Mouse (Mus musculus) cerebellum, adult 2 months (tissue): Measurements from ENCODE around the gene Jazf1. TPM values are rescaled to one million over a fixed set of nuclear protein-coding genes. Genes with fewer than 3 reads are reported as not detected.

Experiments
- DNase-seq, 2 experiments: peaks; one replicate each; pipeline ENCODE4 v3.0.0; 2021
- H3K27ac ChIP-seq: fragments of 200-500 bp; 2 replicates; pipeline ENCODE4 v1.5.1; 2012; ENCODE audit warnings: low read length, control low read depth, inconsistent platforms; ENCODE audit not compliant: insufficient read depth
- H3K27me3 ChIP-seq: fragments of 200-500 bp; 2 replicates; pipeline ENCODE4 v1.6.1; 2012; ENCODE audit warnings: inconsistent platforms, mild to moderate bottlenecking, low read length, moderate library complexity; ENCODE audit not compliant: control insufficient read depth, insufficient read depth
- H3K4me1 ChIP-seq: fragments of 200-500 bp; 2 replicates; pipeline ENCODE4 v1.6.1; 2011; ENCODE audit warnings: low read length; ENCODE audit not compliant: control insufficient read depth, insufficient read depth
- H3K4me3 ChIP-seq: fragments of 200-500 bp; replicated peaks from 2 replicates; pipeline ENCODE3; 2011; ENCODE audit warnings: mild to moderate bottlenecking, low read depth, low read length, control low read depth; ENCODE audit not compliant: insufficient read depth
- CTCF ChIP-seq: fragments of 200-500 bp; IDR thresholded peaks from 2 replicates; pipeline ENCODE4 v1.5.1; 2011; ENCODE audit warnings: low read depth, mild to moderate bottlenecking, control low read depth, low read length, moderate library complexity, borderline replicate concordance; ENCODE audit not compliant: insufficient read depth
- POLR2A ChIP-seq: fragments of 200-500 bp; IDR thresholded peaks from 2 replicates; pipeline ENCODE4 v1.6.1; 2011; ENCODE audit warnings: low read length, control low read depth, borderline replicate concordance; ENCODE audit not compliant: insufficient read depth
- WGBS: fragments of 180-500 bp; shearing (Covaris S2); methylation state at CpG from one replicate; pipeline ENCODE4 v1.1.7; 2018; 5-methylcytosine and 5-hydroxymethylcytosine counted together
- polyA plus RNA-seq: library from polyadenylated mRNA; depleted of rRNA; stranded (reverse); fragments of >200 nt; gene quantifications from 2 replicates; pipeline ENCODE4 v1.2.3, GENCODE M21; 2012

The Jazf1 gene
- polyA plus RNA-seq, 1 experiment, result 11.4 TPM

DNA sequence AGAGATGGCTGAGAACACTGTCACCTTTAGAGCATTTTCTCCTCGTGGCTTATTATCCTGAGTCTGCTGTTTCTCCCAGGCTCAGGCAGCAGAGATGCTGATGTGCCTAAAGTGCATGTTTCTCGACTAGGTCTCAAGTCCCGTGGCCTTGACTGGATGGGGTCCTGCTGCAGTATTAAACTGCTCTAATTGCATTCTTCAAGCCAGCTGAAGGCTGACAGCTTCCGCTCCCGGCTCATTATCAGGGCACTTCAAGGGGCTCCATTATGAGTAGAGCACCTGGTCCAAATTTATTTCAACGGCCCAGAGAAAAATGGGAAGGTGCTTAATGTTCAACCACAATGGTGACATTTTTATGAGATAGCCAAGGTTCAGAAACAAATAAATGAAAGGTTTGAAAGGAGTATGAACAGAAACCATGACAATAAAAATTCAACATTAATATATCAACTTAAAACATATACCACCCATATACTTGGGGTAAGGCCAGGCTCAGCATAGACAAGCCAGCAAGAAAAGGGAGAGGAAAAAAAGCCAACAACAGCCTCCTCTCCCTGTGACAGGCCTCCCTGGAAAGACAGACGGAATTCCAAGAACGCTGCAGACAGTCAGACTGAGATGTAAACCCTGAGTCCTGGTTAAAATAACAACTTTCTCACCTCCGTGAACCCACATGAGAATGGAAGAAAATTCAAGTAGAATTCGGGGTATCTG, 100.7 kb downstream of the Jazf1 start:
- 87% methylated on average over 10 of the region's 10 CpGs for WGBS
- DNase-seq, result no peak
- H3K27me3 ChIP-seq, result no peaks in the 10 kb centered on the region

DNA sequence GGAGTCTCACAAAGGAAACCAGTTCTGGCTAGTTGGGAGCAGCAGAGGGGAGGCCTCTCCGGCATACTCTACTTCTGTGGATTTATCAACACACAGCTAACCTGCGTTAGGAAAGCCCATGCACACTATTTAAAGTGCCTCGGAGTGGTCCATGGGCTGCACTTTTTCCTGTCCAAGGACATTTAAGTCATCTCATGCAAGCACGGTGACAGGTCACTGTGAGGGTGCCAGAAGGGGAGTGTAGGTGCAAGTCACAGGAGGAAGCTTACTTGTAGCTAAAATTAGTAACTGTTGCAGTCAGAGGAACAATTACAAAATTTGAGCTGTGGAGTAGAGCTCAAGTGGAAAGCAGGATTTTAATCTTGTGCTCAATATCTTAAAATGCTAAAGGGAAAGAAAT, 102.4 kb downstream of the Jazf1 start:
- 48% methylated on average over 4 of the region's 4 CpGs for WGBS
- DNase-seq, result peak in 1 of 2 experiments; percentile 13
- no peaks in the 10 kb centered on the region for H3K27me3 ChIP-seq
- H3K4me1 ChIP-seq, result peaks cover 25% of the 10 kb centered on the region
- no peak overlapping the region for H3K4me3 ChIP-seq
- TF ChIP-seq POLR2A (no peak), CTCF (no peak)
- no peak overlapping the region for H3K27ac ChIP-seq

More for the DNA sequence above, 100.7 kb downstream of the Jazf1 start:
- TF ChIP-seq POLR2A (no peak), CTCF (no peak)
- Histone ChIP-seq H3K4me3 (no peak overlapping the region), H3K4me1 (peaks cover 23% of the 10 kb centered on the region), H3K27ac (no peak overlapping the region)

DNA sequence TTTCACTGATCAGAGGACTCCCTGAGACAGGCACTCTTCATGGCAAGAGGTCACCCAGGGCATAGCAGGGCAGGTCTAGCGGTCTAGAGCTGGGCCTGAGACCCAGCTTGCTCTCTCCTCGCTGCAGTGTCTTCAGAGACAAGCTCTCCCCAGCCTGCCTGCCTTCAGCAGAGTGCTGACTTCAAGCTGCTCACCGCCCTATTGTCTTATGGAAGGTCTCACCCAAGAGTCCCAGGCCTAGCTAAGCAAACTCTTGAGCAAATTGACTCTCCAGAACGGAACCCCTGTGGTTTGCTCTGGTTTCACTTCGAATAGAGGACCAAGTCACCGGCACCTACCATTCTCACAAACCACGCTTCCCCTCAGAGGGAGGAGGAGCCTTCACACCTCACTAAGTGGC, 103.1 kb downstream of the Jazf1 start:
- peaks cover 25% of the 10 kb centered on the region for H3K4me1 ChIP-seq
- H3K27ac ChIP-seq, result no peak overlapping the region
- H3K27me3 ChIP-seq, result no peaks in the 10 kb centered on the region
- no peak overlapping the region for H3K4me3 ChIP-seq
- 82% methylated on average over 7 of the region's 7 CpGs for WGBS
- TF ChIP-seq POLR2A (no peak), CTCF (no peak)
- DNase-seq, result peak in 1 of 2 experiments; percentile 39

DNA sequence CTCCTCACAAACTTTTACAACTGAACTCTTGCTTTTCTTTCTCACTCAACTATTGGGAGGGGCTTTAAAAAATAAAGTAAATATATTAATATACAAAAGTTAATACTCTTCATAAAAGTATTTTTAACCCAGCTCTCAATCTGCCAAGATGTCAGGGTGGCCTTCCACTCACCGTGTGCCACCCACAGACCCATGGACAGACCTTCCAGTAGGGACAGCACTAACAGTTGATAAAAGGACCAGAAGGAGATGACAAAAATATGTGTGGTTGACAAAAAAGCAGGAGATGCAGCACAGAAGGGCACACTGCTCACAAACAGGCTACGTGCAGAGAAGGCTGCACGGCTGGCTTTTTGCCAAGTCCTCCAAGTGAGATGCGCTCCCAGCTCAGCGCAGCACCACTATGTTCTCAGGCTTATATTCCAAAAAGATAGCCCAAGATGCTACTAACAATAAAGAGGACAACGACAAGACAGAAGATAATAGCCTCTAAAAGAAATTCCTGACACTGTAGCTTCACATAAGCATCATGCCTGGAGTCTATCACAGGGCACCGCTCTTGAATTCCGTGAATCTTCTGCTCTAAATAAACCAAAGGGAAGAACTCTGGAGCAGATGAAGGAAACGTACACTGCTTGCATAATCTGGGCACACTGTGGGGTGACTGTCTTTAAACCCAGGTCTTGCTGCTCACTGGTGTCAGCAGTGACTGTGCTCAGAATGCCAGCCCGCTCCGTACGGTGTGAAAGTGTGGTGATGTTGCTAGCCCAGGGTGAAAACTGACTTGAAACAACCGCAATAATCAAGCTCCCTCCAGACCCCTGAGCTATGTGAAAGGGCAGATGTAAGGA, 104.4 kb downstream of the Jazf1 start:
- TF ChIP-seq CTCF, result 0 out of 2 replicates have a peak, but pooled peaks have one; percentile 4
- TF ChIP-seq POLR2A, result no peak
- Histone ChIP-seq H3K27ac (0 out of 2 replicates have a peak overlapping the region, but pooled peaks have one; percentile 13), H3K4me3 (peak overlapping the region; percentile 35), H3K4me1 (peaks cover 25% of the 10 kb centered on the region), H3K27me3 (no peaks in the 10 kb centered on the region)
- 28% methylated on average over 13 of the region's 13 CpGs for WGBS
- DNase-seq, result peak; percentile 76 to 77

DNA sequence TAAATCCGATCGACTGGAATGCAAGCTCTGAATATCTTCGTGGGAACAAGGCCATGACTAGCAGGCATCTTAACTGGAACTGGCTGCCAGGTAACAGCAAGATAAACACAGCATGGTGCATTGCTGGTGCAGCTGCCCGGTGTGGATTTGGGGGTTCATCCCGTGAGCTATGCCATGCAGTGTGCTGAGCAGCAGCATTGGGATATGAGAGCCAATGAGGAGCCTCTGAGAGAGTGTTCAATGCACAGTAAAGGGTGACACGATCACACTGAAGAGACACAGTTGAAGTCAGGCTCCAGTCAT, 105.0 kb downstream of the Jazf1 start:
- Histone ChIP-seq H3K4me3 (no peak overlapping the region), H3K4me1 (peaks cover 25% of the 10 kb centered on the region), H3K27me3 (no peaks in the 10 kb centered on the region), H3K27ac (no peak overlapping the region)
- 21% methylated on average over 6 of the region's 6 CpGs for WGBS
- peak; percentile 42 to 52 for DNase-seq
- no peak for TF ChIP-seq CTCF
- TF ChIP-seq POLR2A, result no peak

DNA sequence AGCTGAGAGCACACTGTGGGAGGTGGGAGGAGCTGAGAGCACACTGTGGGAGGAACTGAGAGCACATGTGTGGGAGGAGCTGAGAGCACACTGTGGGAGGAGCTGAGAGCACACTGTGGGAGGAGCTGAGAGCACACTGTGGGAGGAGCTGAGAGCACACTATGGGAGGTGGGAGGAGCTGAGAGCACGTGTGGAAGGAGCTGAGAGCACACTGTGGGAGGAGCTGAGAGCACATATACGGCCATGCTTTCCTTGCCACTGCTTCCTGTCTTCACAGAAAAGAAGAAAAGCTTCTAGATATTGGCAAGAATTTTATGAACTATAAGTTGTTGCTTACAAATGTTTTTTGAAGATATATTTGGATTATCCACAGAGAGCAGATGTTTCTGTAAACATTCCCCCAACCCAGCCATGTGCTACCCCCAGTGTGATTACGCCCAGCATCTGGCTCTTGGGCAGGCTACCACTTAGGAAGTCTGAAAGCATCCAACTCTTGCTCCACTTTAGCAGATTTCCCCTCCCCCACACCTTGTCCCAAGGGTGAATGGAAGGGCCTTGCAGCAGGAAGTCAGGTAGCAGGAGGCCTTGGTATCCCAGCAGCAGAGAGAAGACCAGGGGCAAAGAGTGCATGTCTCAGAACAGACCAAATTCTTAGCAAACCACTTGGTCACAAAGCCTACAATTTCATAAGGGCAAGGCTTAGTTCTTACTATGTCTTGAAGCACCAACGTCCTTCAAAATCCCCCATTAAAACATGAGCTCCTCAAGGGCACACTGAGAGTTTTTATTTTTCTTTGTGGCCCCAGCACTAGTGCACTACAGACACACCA, 105.6 kb downstream of the Jazf1 start:
- TF ChIP-seq POLR2A (no peak), CTCF (no peak)
- 76% methylated on average over 4 of the region's 4 CpGs for WGBS
- Histone ChIP-seq H3K27me3 (no peaks in the 10 kb centered on the region), H3K4me3 (no peak overlapping the region), H3K27ac (no peak overlapping the region), H3K4me1 (peaks cover 28% of the 10 kb centered on the region)
- DNase-seq, result peak in 1 of 2 experiments; percentile 24
